Comparison of ENCODE assay signal across 15 mouse cellular contexts in the genomic region with DNA sequence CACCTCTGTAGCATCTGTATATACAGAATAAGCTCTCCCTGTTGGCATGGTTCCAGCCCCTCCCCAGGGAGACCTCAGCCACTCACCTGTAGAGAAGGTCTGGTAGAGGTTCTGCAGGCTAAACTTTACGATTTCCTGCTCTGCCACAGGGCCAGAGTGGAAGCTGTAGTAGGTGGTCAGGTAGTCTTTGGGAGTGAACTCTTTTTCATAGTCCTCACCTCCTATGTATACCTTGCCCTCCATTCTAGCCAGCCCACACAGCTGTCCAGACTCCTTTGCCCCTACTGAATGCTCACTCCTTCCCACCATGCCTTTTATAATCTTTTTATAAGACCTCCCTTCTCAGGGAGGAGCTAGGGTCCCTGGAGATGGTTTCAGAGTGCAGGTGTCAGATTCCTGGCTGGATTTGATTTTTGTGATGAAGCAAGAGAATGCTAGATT. TPM values are rescaled to one million over a fixed set of nuclear protein-coding genes. Genes with fewer than 3 reads are reported as not detected.
A peak's percentile ranks its signal among the peaks of the same experiment; 100 is the strongest.
DNase-seq lines count a peak whose midpoint lies in the region; ATAC-seq lines count a peak whose summit lies in the region.
"Had no signal": no experiment of that assay in that cellular context is flagged by ENCODE, and none has a peak within 500 bp of the region (broad histone marks: within the 10 kb centered on the region; RNA-seq: fewer than 3 reads in every experiment).

TSS of gene Inmt (minus strand) at position 303 of the 441 bp plus-strand sequence.

- ATAC-seq in kidney, embryonic 16.5 days (ENCODE audit: low FRiP score, low TSS enrichment), result peak; percentile 57
- ATAC-seq: forebrain, embryonic 15.5 days had no signal

- intact Hi-C loops in heart, postnatal 10 days (cut with DNase I), result no loop called here

- H3K27me3 ChIP-seq in kidney, embryonic 16.5 days (ENCODE audit: insufficient read depth, low read length), result no peaks in the 10 kb centered on the region
- H3K27me3 ChIP-seq in limb, embryonic 10.5 days (ENCODE audit: low read depth, poor library complexity, severe bottlenecking), result no peaks in the 10 kb centered on the region
- H3K27me3 ChIP-seq: forebrain, embryonic 15.5 days; heart, embryonic 15.5 days had no signal

- no peak within 1 kb of the TSS for H3K4me3 ChIP-seq in kidney, embryonic 16.5 days (ENCODE audit: low read length)
- H3K4me3 ChIP-seq in limb, embryonic 10.5 days, result no peak within 1 kb of the TSS
- H3K4me3 ChIP-seq: forebrain, embryonic 15.5 days; heart, embryonic 15.5 days; left cerebral cortex, adult 2 months had no signal

- WGBS in kidney, embryonic 16.5 days, result 72% methylated on average over 1 of the region's 1 CpGs
- WGBS in limb, embryonic 10.5 days, result 71% methylated on average over 1 of the region's 1 CpGs

- H3K4me1 ChIP-seq in kidney, embryonic 16.5 days (ENCODE audit: insufficient read depth, low read length), result peaks cover 29% of the 10 kb centered on the region
- peaks cover 28% of the 10 kb centered on the region for H3K4me1 ChIP-seq in limb, embryonic 10.5 days
- H3K4me1 ChIP-seq: forebrain, embryonic 15.5 days had no signal

- H3K9ac ChIP-seq in kidney, embryonic 16.5 days (replicated peaks; ENCODE audit: low read length), result no peak within 1 kb of the TSS
- H3K9ac ChIP-seq: forebrain, embryonic 15.5 days; heart, embryonic 15.5 days had no signal

- H3K36me3 ChIP-seq in kidney, embryonic 16.5 days (ENCODE audit: insufficient read depth, low read length), result no peaks in the 10 kb centered on the region
- no peaks in the 10 kb centered on the region for H3K36me3 ChIP-seq in limb, embryonic 10.5 days
- H3K36me3 ChIP-seq: forebrain, embryonic 15.5 days; heart, embryonic 15.5 days had no signal

- H3K4me2 ChIP-seq in kidney, embryonic 16.5 days (replicated peaks; ENCODE audit: low read depth, low read length), result no peak within 1 kb of the TSS
- H3K4me2 ChIP-seq: forebrain, embryonic 15.5 days; heart, embryonic 15.5 days had no signal

- H3K9me3 ChIP-seq in kidney, embryonic 16.5 days (ENCODE audit: low read length), result no peaks in the 10 kb centered on the region
- no peaks in the 10 kb centered on the region for H3K9me3 ChIP-seq in limb, embryonic 10.5 days (replicated peaks)
- H3K9me3 ChIP-seq: forebrain, embryonic 15.5 days; heart, embryonic 15.5 days had no signal

- peak within 1 kb of the TSS; percentile 70 for H3K27ac ChIP-seq in kidney, embryonic 16.5 days (ENCODE audit: low read length)
- no peak within 1 kb of the TSS for H3K27ac ChIP-seq in limb, embryonic 10.5 days
- H3K27ac ChIP-seq: forebrain, embryonic 15.5 days; heart, embryonic 15.5 days; left cerebral cortex, adult 2 months had no signal

- DNase-seq in heart, adult 18-20 months, result peak; percentile 37 to 44
- no peak for DNase-seq in heart, postnatal 10 days
- DNase-seq in urinary bladder, adult 2 months (ENCODE audit: low spot score), result no peak
- no peak for DNase-seq in urinary bladder, adult 18-20 months (ENCODE audit: low spot score in 2 of 2)
- DNase-seq in skeletal muscle tissue, adult 2 months (ENCODE audit: low read depth, low spot score), result peak; percentile 62
- no peak for DNase-seq in limb, embryonic 10.5 days (ENCODE audit: low spot score)
- no peak for DNase-seq in frontal cortex, adult 2 months (ENCODE audit: extremely low spot score in 1 of 2, low spot score in 1 of 2)
- DNase-seq: cerebellum, adult 9-10 months; liver; right cerebral cortex, postnatal 25 days had no signal

RNA-seq across cellular contexts. Expression of gene Inmt, which starts in this region (rescaled TPM):
- 10 to 100 TPM; 31.1 to 33.0 TPM for total RNA-seq in heart, adult 18-20 months (2021)
- total RNA-seq in heart, postnatal 10 days (2021), result not detected
- polyA plus RNA-seq in urinary bladder, adult 2 months (2012; rRNA removed), result 246 and 312 TPM in 2 replicates
- 11.2 and 13.8 TPM in 2 replicates for polyA plus RNA-seq in kidney, embryonic 16.5 days (2015; fragmentation: Nextera tagmentation; extraction: Ambion mirVana)
- polyA plus RNA-seq in limb, embryonic 10.5 days (2016; fragmentation: Nextera tagmentation; extraction: Ambion mirVana), result 0.26 and 0.40 TPM in 2 replicates
- 4.0 and 4.6 TPM in 2 replicates for polyA plus RNA-seq in frontal cortex, adult 2 months (2012; rRNA removed)
- total RNA-seq: megakaryocyte progenitor cell, adult 5-6 weeks had no signal
- polyA plus RNA-seq: forebrain, embryonic 15.5 days; heart, embryonic 15.5 days had no signal

Comparison
In these comparisons a context has a peak if more than half of its experiments do, and no peak if none do; other contexts are left out.
1. RNA of gene Inmt (total RNA-seq): 31.1 to 33.0 TPM in heart, adult 18-20 months; not detected in heart, postnatal 10 days; every median in the first group is over 10 times any median in the second.
2. RNA of gene Inmt (polyA plus RNA-seq): 246 to 312 TPM in urinary bladder, adult 2 months; 11.2 to 13.8 TPM in kidney, embryonic 16.5 days, 4.0 to 4.6 TPM in frontal cortex, adult 2 months and 0.26 to 0.40 TPM in limb, embryonic 10.5 days; every median in the first group is over 10 times any median in the second.
3. DNase-seq: peak in heart, adult 18-20 months (2 of 2) and skeletal muscle tissue, adult 2 months (single experiment); none in heart, postnatal 10 days (0 of 2), urinary bladder, adult 2 months (single experiment), urinary bladder, adult 18-20 months (0 of 2), limb, embryonic 10.5 days (single experiment) and frontal cortex, adult 2 months (0 of 2).